Mouse (Mus musculus) ES-E14 (cell line): ENCODE data around the gene Sema3b. TPM values are rescaled to one million over a fixed set of nuclear protein-coding genes. Genes with fewer than 3 reads are reported as not detected.
"Not testable (repeated sequence)": the region's sequence is repeated elsewhere in the genome, so short reads cannot be mapped to it uniquely, and the experiment has no call there.

Experiments
- DNase-seq: peaks from one replicate; pipeline ENCODE4 v3.0.0-alpha.2; 2013; ENCODE audit warnings: low read depth, low spot score
- H3K27ac ChIP-seq: 2 replicates; pipeline ENCODE4 v1.5.1; 2012; ENCODE audit warnings: low read depth, mild to moderate bottlenecking, low read length, moderate library complexity, mixed read lengths; ENCODE audit not compliant: poor library complexity, insufficient read depth, severe bottlenecking
- H3K36me3 ChIP-seq: 2 replicates; pipeline ENCODE4 v1.6.1; 2012; ENCODE audit warnings: mild to moderate bottlenecking, low read length, moderate library complexity, mixed read lengths; ENCODE audit not compliant: control insufficient read depth, poor library complexity, insufficient read depth, severe bottlenecking
- H3K4me1 ChIP-seq, 2 experiments: fragments of 150-350 bp in 1 of 2; sonication (generic) in 1 of 2; 2 replicates each; pipeline ENCODE4 v1.6.1; 2012; ENCODE audit warnings: low read length in 2 of 2, mild to moderate bottlenecking in 1 of 2, mixed read lengths in 1 of 2; ENCODE audit not compliant: control insufficient read depth in 2 of 2, insufficient read depth in 2 of 2, poor library complexity in 1 of 2
- H3K4me3 ChIP-seq, 2 experiments: fragments of 150-350 bp in 1 of 2; sonication (generic) in 1 of 2; 2 replicates each; pipeline ENCODE4 v1.5.1; 2012; ENCODE audit warnings: low read length in 2 of 2, low read depth in 1 of 2, mild to moderate bottlenecking in 1 of 2, mixed read lengths in 1 of 2; ENCODE audit not compliant: insufficient read depth in 1 of 2, poor library complexity in 1 of 2, severe bottlenecking in 1 of 2
- H3K9ac ChIP-seq: 2 replicates; pipeline ENCODE4 v1.6.1; 2012; ENCODE audit warnings: low read depth, mild to moderate bottlenecking, low read length, mixed read lengths; ENCODE audit not compliant: poor library complexity, insufficient read depth, severe bottlenecking
- H3K9me3 ChIP-seq: fragments of 150-350 bp; sonication (generic); 2 replicates; pipeline ENCODE4 v1.6.1; 2012; ENCODE audit warnings: low read depth, mild to moderate bottlenecking, low read length; ENCODE audit not compliant: control insufficient read depth, insufficient read depth
- CHD2 ChIP-seq: IDR thresholded peaks from 2 replicates; pipeline ENCODE4 v1.6.1; 2014; ENCODE audit warnings: mild to moderate bottlenecking, low read depth, low read length, inconsistent platforms
- HCFC1 ChIP-seq: IDR thresholded peaks from 2 replicates; pipeline ENCODE4 v1.6.1; 2012; ENCODE audit warnings: low read length, inconsistent platforms, borderline replicate concordance; ENCODE audit not compliant: insufficient read depth
- MAFK ChIP-seq: IDR thresholded peaks from 2 replicates; pipeline ENCODE4 v1.6.1; 2014; ENCODE audit warnings: mild to moderate bottlenecking, low read depth, low read length, inconsistent platforms; ENCODE audit not compliant: insufficient read depth
- ZC3H11A ChIP-seq: IDR thresholded peaks from 2 replicates; pipeline ENCODE4 v1.6.1; 2012; ENCODE audit warnings: low read depth, mild to moderate bottlenecking, inconsistent platforms, low read length, borderline replicate concordance
- ZNF384 ChIP-seq: IDR thresholded peaks from 2 replicates; pipeline ENCODE4 v1.6.1; 2012; ENCODE audit warnings: low read depth, low read length, inconsistent platforms
- in situ Hi-C, 2 experiments: fragments of 600-800 bp; cut with MboI; formaldehyde crosslinking; loops; one replicate each; pipeline ENCODE4 v1.15.1; 2025; ENCODE audit warnings: low sequenced_read_pairs in 2 of 2, inconsistent platforms in 1 of 2; ENCODE audit not compliant: unreplicated experiment in 2 of 2
- total RNA-seq: library from RNA; depleted of rRNA; stranded (reverse); fragments of 300-350 nt; gene quantifications from 2 replicates; pipeline ENCODE4 v1.2.3, GENCODE M21; 2012

Sema3b gene
- total RNA-seq, 1 experiment = 7.4 TPM

- DNase-seq = no peak
- Histone ChIP-seq H3K9me3 (no peaks in the 10 kb centered on the region), H3K4me3 (no peak overlapping the region), H3K36me3 (peaks cover 19% of the 10 kb centered on the region), H3K9ac (no peak overlapping the region), H3K27ac (no peak overlapping the region), H3K4me1 (peaks cover 0 to 22% of the 10 kb centered on the region in 2 experiments; a peak in 3 of 4 replicates)
- in situ Hi-C loops = no loop called here
- no peak for TF ChIP-seq HCFC1
- no peak for TF ChIP-seq MAFK
- TF ChIP-seq ZC3H11A = no peak
- TF ChIP-seq CHD2 = no peak
- no peak for TF ChIP-seq ZNF384
Observed at GRCm38 (mm10) chr9:107566041-107566709, 42.9 kb downstream of the Sema3b start.

DNA sequence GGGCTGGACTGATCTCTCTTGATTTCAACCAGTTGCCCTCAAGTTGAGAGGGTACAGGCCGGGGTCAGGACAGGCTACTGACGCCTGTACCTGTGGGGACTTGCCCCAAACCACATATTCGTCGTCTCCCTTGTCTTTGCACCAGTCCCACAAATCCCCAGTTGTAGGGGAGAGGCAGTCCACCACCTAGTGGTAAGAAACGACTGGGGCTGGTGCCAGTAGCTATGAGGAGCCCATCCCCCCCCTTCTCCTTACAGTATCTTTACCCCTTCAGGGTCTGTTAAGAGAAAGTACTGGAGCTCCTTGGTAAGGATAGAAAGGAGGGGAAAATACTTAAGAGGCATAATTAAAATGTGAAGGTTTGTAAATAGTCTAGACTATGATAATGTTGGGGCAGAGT is 43.5 kb downstream of the Sema3b start:
- H3K4me3 ChIP-seq, H3K27ac ChIP-seq: not testable (repeated sequence)
- peaks cover 0 to 17% of the 10 kb centered on the region in 2 experiments; a peak in 3 of 4 replicates for H3K4me1 ChIP-seq

GRCm38 (mm10) chr9:107563029-107563581 is 45.9 kb downstream of the Sema3b start, which contains the start of gene Tusc2:
Gene Tusc2 (plus strand): TSS chr9:107563255.
- in situ Hi-C loops = no loop called here
- H3K4me1 ChIP-seq = peaks cover 0 to 10% of the 10 kb centered on the region in 2 experiments; a peak in 1 of 4 replicates
- peaks cover 19% of the 10 kb centered on the region for H3K36me3 ChIP-seq
- H3K9me3 ChIP-seq = no peaks in the 10 kb centered on the region
- no peak for TF ChIP-seq HCFC1
- TF ChIP-seq CHD2 = peak; percentile 75; the same call in 1 of the 2 replicates
- TF ChIP-seq ZC3H11A = no peak
- peak; percentile 87 for DNase-seq
- peak within 1 kb of the TSS; percentile 79 to 87 for H3K4me3 ChIP-seq
- H3K9ac ChIP-seq = peak within 1 kb of the TSS; percentile 80
- H3K27ac ChIP-seq = no peak within 1 kb of the TSS

More for the DNA sequence above, 43.5 kb downstream of the Sema3b start:
- in situ Hi-C loops, H3K9ac ChIP-seq, DNase-seq, H3K9me3 ChIP-seq: not testable (repeated sequence)
- H3K36me3 ChIP-seq = peaks cover 14% of the 10 kb centered on the region

- Histone ChIP-seq H3K9ac (no peak overlapping the region), H3K36me3 (peaks cover 18% of the 10 kb centered on the region), H3K4me3 (no peak overlapping the region), H3K27ac (no peak overlapping the region), H3K9me3 (no peaks in the 10 kb centered on the region), H3K4me1 (peaks cover 0 to 5% of the 10 kb centered on the region in 2 experiments; a peak in 1 of 4 replicates)
- DNase-seq = no peak
- TF ChIP-seq HCFC1 (no peak), MAFK (no peak), CHD2 (no peak), ZC3H11A (no peak), ZNF384 (no peak)
- in situ Hi-C loops = no loop called here
Observed at GRCm38 (mm10) chr9:107556346-107556745, 52.7 kb downstream of the Sema3b start.
